Mouse (Mus musculus): ENCODE data around the gene Josd1. TPM values are rescaled to one million over a fixed set of nuclear protein-coding genes. Genes with fewer than 3 reads are reported as not detected.

Gene Josd1
- polyA plus RNA-seq, 1 experiment, result not detected

DNA sequence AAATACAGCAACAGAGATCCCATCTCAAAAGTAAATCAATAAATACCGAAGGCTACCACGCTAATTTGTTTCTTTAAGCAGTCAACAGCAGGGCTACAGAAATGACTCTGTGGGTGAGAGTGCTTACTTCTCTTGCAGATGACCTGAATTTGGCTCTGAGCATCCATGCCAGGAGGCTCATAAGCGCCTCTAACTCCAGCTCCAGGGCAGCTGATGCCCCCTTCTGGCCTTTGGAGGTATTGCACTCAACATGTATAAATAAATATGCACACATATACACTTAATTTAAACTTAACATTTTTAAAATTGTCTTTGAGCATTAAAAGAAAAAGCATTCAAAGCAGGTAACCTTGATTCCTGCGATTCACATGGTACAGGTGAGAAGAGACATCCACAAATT, 36.2 kb downstream of the Josd1 start:
- WGBS, result 75% methylated on average over 4 of the region's 4 CpGs
- H3K27ac ChIP-seq (ENCODE audit: insufficient read depth, low read depth, low read length), result no peak overlapping the region
- H3K4me1 ChIP-seq (ENCODE audit: control insufficient read depth, insufficient read depth, low read length), result peaks cover 8% of the 10 kb centered on the region
- TF ChIP-seq POLR2A (IDR thresholded peaks at IDR 0.05; ENCODE audit: insufficient read depth, low read depth, low read length) (no peak), CTCF (IDR thresholded peaks at IDR 0.05; ENCODE audit: insufficient read depth, low read depth, low read length) (peak; percentile 55)
- H3K4me3 ChIP-seq (ENCODE audit: insufficient read depth, low read depth, low read length), result no peak overlapping the region

DNA sequence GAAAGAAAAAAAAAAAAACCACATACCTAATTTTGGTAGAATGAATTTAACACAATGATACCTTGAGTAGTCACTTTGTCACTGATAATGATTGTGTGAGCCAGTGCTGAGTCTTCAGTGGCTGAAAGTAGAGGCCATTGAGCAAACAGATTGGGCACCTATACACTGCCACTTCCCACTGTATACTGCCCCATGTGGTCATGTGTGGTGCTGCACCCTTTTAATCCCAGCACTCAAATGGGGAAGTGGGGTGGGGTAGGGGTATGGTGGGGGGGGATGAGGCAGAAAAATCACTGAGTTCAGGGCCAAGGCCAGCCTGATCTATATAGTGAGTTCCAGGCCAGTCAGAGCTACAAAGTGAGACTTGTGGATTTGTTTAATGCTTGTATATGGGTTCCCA, 37.1 kb downstream of the Josd1 start:
- Histone ChIP-seq H3K4me1 (ENCODE audit: control insufficient read depth, insufficient read depth, low read length) (peaks cover 5% of the 10 kb centered on the region; the same call in 1 of the 2 replicates), H3K27ac (ENCODE audit: insufficient read depth, low read depth, low read length) (no peak overlapping the region), H3K4me3 (ENCODE audit: insufficient read depth, low read depth, low read length) (no peak overlapping the region)
- TF ChIP-seq POLR2A (IDR thresholded peaks at IDR 0.05; ENCODE audit: insufficient read depth, low read depth, low read length), result no peak

DNA sequence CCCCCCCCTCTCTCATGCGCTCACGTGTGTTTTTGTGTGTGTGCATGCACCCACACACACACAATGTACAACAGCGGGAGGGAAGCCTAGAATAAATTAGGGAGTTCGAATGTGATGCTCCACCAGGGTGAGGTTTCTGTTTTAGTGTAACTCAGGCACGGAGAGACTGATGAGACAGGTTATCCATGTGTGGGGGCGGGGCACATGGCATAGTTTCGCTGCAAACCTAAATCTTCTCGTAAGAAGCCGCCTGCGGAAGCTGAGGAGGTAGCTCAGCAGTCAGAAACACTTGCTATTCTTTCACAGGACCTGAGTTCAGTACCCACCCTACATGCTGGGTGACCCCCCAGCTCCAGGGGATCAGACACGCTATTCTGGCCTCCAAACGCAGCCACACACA, 39.6 kb downstream of the Josd1 start:
- Histone ChIP-seq H3K4me3 (ENCODE audit: insufficient read depth, low read depth, low read length) (no peak overlapping the region), H3K27ac (ENCODE audit: insufficient read depth, low read depth, low read length) (no peak overlapping the region), H3K4me1 (ENCODE audit: control insufficient read depth, insufficient read depth, low read length) (peaks cover 5% of the 10 kb centered on the region; the same call in 1 of the 2 replicates)
- TF ChIP-seq POLR2A (IDR thresholded peaks at IDR 0.05; ENCODE audit: insufficient read depth, low read depth, low read length) (no peak), CTCF (IDR thresholded peaks at IDR 0.05; ENCODE audit: insufficient read depth, low read depth, low read length) (no peak)
- WGBS, result 67% methylated on average over 12 of the region's 12 CpGs

DNA sequence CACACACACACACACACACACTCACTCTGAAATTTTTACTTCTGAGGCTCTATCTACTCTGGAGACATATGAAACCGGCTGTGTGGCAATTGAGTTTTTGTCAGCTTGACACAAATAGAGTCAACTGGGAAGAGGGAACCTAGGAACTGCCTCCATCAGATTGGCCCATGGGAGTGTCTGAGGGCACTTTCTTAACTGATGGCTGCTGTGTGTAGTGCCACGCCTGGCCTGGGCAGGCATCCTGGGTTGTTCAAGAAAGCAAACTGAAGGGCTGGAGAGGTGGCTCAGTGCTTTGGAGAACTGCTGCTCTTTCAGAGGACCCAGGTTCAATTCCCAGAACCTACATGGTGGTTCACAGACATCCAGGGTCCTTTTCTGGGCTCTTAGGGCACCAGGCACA, 42.2 kb downstream of the Josd1 start:
- 85% methylated on average over 2 of the region's 2 CpGs for WGBS

DNA sequence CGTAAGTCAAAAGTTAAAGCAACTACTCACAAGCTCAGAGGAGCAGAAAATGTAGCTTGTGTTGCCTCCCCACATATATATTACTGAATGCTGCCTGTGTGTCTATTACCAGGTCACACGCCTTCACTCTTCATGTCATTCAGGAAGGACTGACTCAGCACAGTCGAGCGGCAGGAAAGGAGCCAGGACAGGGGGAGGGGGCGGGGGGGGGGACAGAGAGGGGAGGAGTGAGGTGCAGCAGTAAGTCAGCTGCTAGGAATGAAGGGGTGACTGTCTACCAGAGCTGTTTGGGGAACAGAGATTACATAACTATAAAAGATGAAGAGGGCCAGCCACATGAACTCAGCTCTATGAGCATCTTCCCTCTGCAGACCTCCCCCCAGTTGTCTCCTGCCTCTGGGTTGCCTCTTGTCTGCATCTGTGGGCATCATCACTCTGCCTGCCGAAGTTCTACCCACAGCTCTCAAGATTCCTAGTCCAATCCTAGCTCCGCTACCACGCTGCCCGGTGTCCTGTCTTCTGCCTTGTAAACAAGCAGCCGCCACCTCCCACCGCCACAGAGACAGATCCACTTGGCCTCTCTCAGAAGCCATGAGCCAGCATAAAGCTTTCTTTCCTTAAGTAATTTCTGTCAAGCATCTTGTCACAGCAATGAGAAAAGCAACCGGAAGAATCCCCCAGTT, 46.4 kb downstream of the Josd1 start:
- Histone ChIP-seq H3K4me1 (ENCODE audit: control insufficient read depth, insufficient read depth, low read length) (peaks cover 4% of the 10 kb centered on the region; the same call in 1 of the 2 replicates), H3K27ac (ENCODE audit: insufficient read depth, low read depth, low read length) (no peak overlapping the region), H3K4me3 (ENCODE audit: insufficient read depth, low read depth, low read length) (no peak overlapping the region)
- TF ChIP-seq CTCF (IDR thresholded peaks at IDR 0.05; ENCODE audit: insufficient read depth, low read depth, low read length), result no peak
- no peak for TF ChIP-seq POLR2A (IDR thresholded peaks at IDR 0.05; ENCODE audit: insufficient read depth, low read depth, low read length)
- WGBS, result 53% methylated on average over 12 of the region's 12 CpGs

More for the DNA sequence above, 42.2 kb downstream of the Josd1 start:
- TF ChIP-seq POLR2A (IDR thresholded peaks at IDR 0.05; ENCODE audit: insufficient read depth, low read depth, low read length) (no peak), CTCF (IDR thresholded peaks at IDR 0.05; ENCODE audit: insufficient read depth, low read depth, low read length) (no peak)
- H3K27ac ChIP-seq (ENCODE audit: insufficient read depth, low read depth, low read length), result no peak overlapping the region
- peaks cover 8% of the 10 kb centered on the region; the same call in 1 of the 2 replicates for H3K4me1 ChIP-seq (ENCODE audit: control insufficient read depth, insufficient read depth, low read length)
- H3K4me3 ChIP-seq (ENCODE audit: insufficient read depth, low read depth, low read length), result no peak overlapping the region

DNA sequence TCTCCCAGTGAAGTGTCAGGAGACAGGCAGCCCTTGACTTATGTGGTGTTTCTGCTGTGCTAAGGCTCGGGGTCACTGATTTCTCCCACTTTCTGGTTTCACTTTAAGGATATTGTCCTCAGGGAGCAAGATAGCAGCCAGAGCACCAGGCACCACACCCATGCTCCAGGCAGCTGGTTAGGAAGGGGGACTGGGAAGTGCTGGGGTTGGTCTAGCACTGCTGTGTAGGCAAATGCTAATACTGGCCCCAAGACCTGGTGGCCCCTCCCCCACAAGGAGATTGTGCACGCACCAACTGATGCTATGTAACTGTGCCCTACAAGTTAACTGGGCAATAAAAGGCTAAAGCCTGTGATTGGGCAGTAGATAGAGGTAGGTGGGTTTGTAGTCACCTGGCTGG, 57.2 kb downstream of the Josd1 start:
- H3K4me1 ChIP-seq (ENCODE audit: control insufficient read depth, insufficient read depth, low read length), result no peaks in the 10 kb centered on the region
- H3K27ac ChIP-seq (ENCODE audit: insufficient read depth, low read depth, low read length), result no peak overlapping the region
- WGBS, result 87% methylated on average over 2 of the region's 2 CpGs
- TF ChIP-seq POLR2A (IDR thresholded peaks at IDR 0.05; ENCODE audit: insufficient read depth, low read depth, low read length) (no peak), CTCF (IDR thresholded peaks at IDR 0.05; ENCODE audit: insufficient read depth, low read depth, low read length) (no peak)
- H3K4me3 ChIP-seq (ENCODE audit: insufficient read depth, low read depth, low read length), result no peak overlapping the region

Other genes starting within 250 kb of the Josd1 start
- not detected in 2 replicates for gene Csnk1e, start 232.4 kb downstream of the Josd1 start, polyA plus RNA-seq (2012; ENCODE audit: insufficient read depth, insufficient read length, low replicate concordance, missing spikeins)
- 142 TPM in 1 of 2 replicates, not detected in the other for gene Kcnj4, start 182.7 kb downstream of the Josd1 start, polyA plus RNA-seq (2012; ENCODE audit: insufficient read depth, insufficient read length, low replicate concordance, missing spikeins)
- not detected in 2 replicates for gene Kdelr3, start 171.5 kb downstream of the Josd1 start, polyA plus RNA-seq (2012; ENCODE audit: insufficient read depth, insufficient read length, low replicate concordance, missing spikeins)
- 399 and 583 TPM in 2 replicates for gene Ddx17, start 141.2 kb downstream of the Josd1 start, polyA plus RNA-seq (2012; ENCODE audit: insufficient read depth, insufficient read length, low replicate concordance, missing spikeins)
- not detected in 2 replicates for gene Dmc1, start 82.8 kb downstream of the Josd1 start, polyA plus RNA-seq (2012; ENCODE audit: insufficient read depth, insufficient read length, low replicate concordance, missing spikeins)
- not detected in 2 replicates for gene Fam227a, start 29.0 kb downstream of the Josd1 start, polyA plus RNA-seq (2012; ENCODE audit: insufficient read depth, insufficient read length, low replicate concordance, missing spikeins)
- gene Cby1, start 28.7 kb downstream of the Josd1 start, polyA plus RNA-seq (2012; ENCODE audit: insufficient read depth, insufficient read length, low replicate concordance, missing spikeins), result not detected in 2 replicates
- gene Tomm22, start 17.1 kb downstream of the Josd1 start, polyA plus RNA-seq (2012; ENCODE audit: insufficient read depth, insufficient read length, low replicate concordance, missing spikeins), result not detected in 2 replicates
- gene Gtpbp1, start 2.9 kb upstream of the Josd1 start, polyA plus RNA-seq (2012; ENCODE audit: insufficient read depth, insufficient read length, low replicate concordance, missing spikeins), result not detected in 2 replicates
- gene Sun2, start 54.6 kb upstream of the Josd1 start, polyA plus RNA-seq (2012; ENCODE audit: insufficient read depth, insufficient read length, low replicate concordance, missing spikeins), result 247 TPM in 1 of 2 replicates, not detected in the other
- not detected in 2 replicates for gene Dnal4, start 89.9 kb upstream of the Josd1 start, polyA plus RNA-seq (2012; ENCODE audit: insufficient read depth, insufficient read length, low replicate concordance, missing spikeins)
- 326 TPM in 1 of 2 replicates, not detected in the other for gene Nptxr, start 116.8 kb upstream of the Josd1 start, polyA plus RNA-seq (2012; ENCODE audit: insufficient read depth, insufficient read length, low replicate concordance, missing spikeins)
- gene Npcd, start 146.3 kb upstream of the Josd1 start, polyA plus RNA-seq (2012; ENCODE audit: insufficient read depth, insufficient read length, low replicate concordance, missing spikeins), result not detected in 2 replicates
- not detected in 2 replicates for gene Cbx6, start 146.8 kb upstream of the Josd1 start, polyA plus RNA-seq (2012; ENCODE audit: insufficient read depth, insufficient read length, low replicate concordance, missing spikeins)
- 702 TPM in 1 of 2 replicates, not detected in the other for gene Apobec3, start 203.7 kb upstream of the Josd1 start, polyA plus RNA-seq (2012; ENCODE audit: insufficient read depth, insufficient read length, low replicate concordance, missing spikeins)

Data from olfactory bulb, adult 2 months (tissue).